Mouse (Mus musculus) stomach, embryonic 14.5 days (tissue): ENCODE results near the gene Clca3b. TPM values are rescaled to one million over a fixed set of nuclear protein-coding genes. Genes with fewer than 3 reads are reported as not detected.

Experiments used
- ATAC-seq: fragments of 200-750 bp; cut with Nextera tagmentation; 2 replicates; pipeline ENCODE4 v1.8.0; 2017; ENCODE audit warnings: low read depth, moderate TSS enrichment; ENCODE audit not compliant: insufficient number of reproducible peaks, insufficient read depth, low FRiP score
- H3K27ac ChIP-seq: fragments of 300-500 bp; sonication (generic); 2 replicates; pipeline ENCODE4 v1.5.1; 2014; ENCODE audit warnings: mild to moderate bottlenecking, low read length, moderate library complexity, mixed read lengths
- H3K27me3 ChIP-seq: fragments of 300-500 bp; sonication (generic); 2 replicates; pipeline ENCODE4 v1.6.1; 2014; ENCODE audit warnings: low read length, control low read depth, mixed read lengths; ENCODE audit not compliant: control insufficient read depth, insufficient read depth
- H3K36me3 ChIP-seq: fragments of 300-500 bp; sonication (generic); 2 replicates; pipeline ENCODE4 v1.6.1; 2014; ENCODE audit warnings: mild to moderate bottlenecking, control low read depth, low read length, moderate library complexity, mixed read lengths; ENCODE audit not compliant: control insufficient read depth, insufficient read depth
- H3K4me1 ChIP-seq: fragments of 300-500 bp; sonication (generic); 2 replicates; pipeline ENCODE4 v1.6.1; 2014; ENCODE audit warnings: low read length, control low read depth, mixed read lengths; ENCODE audit not compliant: control insufficient read depth, insufficient read depth
- H3K4me2 ChIP-seq: fragments of 300-500 bp; sonication (generic); replicated peaks from 2 replicates; pipeline ENCODE4 v1.6.1; 2014; ENCODE audit warnings: low read depth, low read length, control low read depth
- H3K4me3 ChIP-seq: fragments of 300-500 bp; sonication (generic); 2 replicates; pipeline ENCODE4 v1.5.1; 2014; ENCODE audit warnings: low read depth, low read length, control low read depth
- H3K9ac ChIP-seq: fragments of 300-500 bp; sonication (generic); replicated peaks from 2 replicates; pipeline ENCODE4 v1.6.1; 2014; ENCODE audit warnings: low read depth, mild to moderate bottlenecking, control low read depth, low read length, moderate library complexity, mixed read lengths
- H3K9me3 ChIP-seq: fragments of 300-500 bp; sonication (generic); 2 replicates; pipeline ENCODE4 v1.6.1; 2016; ENCODE audit warnings: low read depth, low read length, control low read depth; ENCODE audit not compliant: control insufficient read depth
- WGBS: fragments of 180-500 bp; shearing (Covaris S2); extraction: QIAGEN DNeasy Blood & Tissue Kit; methylation state at CpG from one replicate; pipeline ENCODE4 v1.1.7; 2014; 5-methylcytosine and 5-hydroxymethylcytosine counted together
- polyA plus RNA-seq: library from polyadenylated mRNA; unstranded; fragments of >200 nt; fragmentation: Nextera tagmentation; extraction: Ambion mirVana; gene quantifications from 2 replicates; pipeline ENCODE4 v1.2.1, GENCODE M21; 2014

Gene Clca3b
- polyA plus RNA-seq, 1 experiment from 2014 or later = 0.35 TPM

GRCm38 (mm10) chr3:144785181-144786148 lies 63.7 kb downstream of the Clca3b start:
- no peak overlapping the region for H3K4me2 ChIP-seq
- H3K27me3 ChIP-seq = no peaks in the 10 kb centered on the region
- H3K9ac ChIP-seq = no peak overlapping the region
- no peaks in the 10 kb centered on the region for H3K9me3 ChIP-seq
- 0 out of 2 replicates have a peak, but pooled peaks cover 2% of the 10 kb centered on the region for H3K4me1 ChIP-seq
- no peaks in the 10 kb centered on the region for H3K36me3 ChIP-seq
- no peak for ATAC-seq
- no peak overlapping the region for H3K27ac ChIP-seq
- H3K4me3 ChIP-seq = no peak overlapping the region
- 66% methylated on average over 11 of the region's 11 CpGs for WGBS

Other genes starting within 250 kb of the Clca3b start
- gene Sh3glb1, start 129.0 kb downstream of the Clca3b start, polyA plus RNA-seq = 93.8 and 100 TPM in 2 replicates
- gene Clca3a1, start 88.4 kb downstream of the Clca3b start, polyA plus RNA-seq = 2.2 and 2.5 TPM in 2 replicates
- 0.29 and 0.32 TPM in 2 replicates for gene Clca3a2, start 29.9 kb downstream of the Clca3b start, polyA plus RNA-seq
- not detected in 2 replicates for gene Clca4b, start 83.2 kb upstream of the Clca3b start, polyA plus RNA-seq
- not detected in 2 replicates for gene Clca4a, start 125.7 kb upstream of the Clca3b start, polyA plus RNA-seq
- gene Clca1, start 183.4 kb upstream of the Clca3b start, polyA plus RNA-seq = 0.32 and 1.9 TPM in 2 replicates